Mouse (Mus musculus): ENCODE measurements around the gene Galnt17. TPM values are rescaled to one million over a fixed set of nuclear protein-coding genes. Genes with fewer than 3 reads are reported as not detected.

Galnt17 gene
- polyA plus RNA-seq, 1 experiment from 2014 or later = 2.0 TPM

GRCm38 (mm10) chr5:131048505-131048904, 259.8 kb downstream of the Galnt17 start:
- 29% methylated on average over 4 of the region's 4 CpGs for WGBS
- DNase-seq (ENCODE audit: low spot score) (no peak), ATAC-seq (ENCODE audit: low FRiP score) (no peak)
- Histone ChIP-seq H3K4me1 (replicated peaks; ENCODE audit: control insufficient read depth, insufficient read depth, low read length) (no peaks in the 10 kb centered on the region), H3K9me3 (ENCODE audit: control insufficient read depth, low read length) (no peaks in the 10 kb centered on the region), H3K4me2 (replicated peaks; ENCODE audit: low read depth, low read length) (no peak overlapping the region), H3K27me3 (ENCODE audit: control insufficient read depth, insufficient read depth, low read length) (no peaks in the 10 kb centered on the region), H3K9ac (ENCODE audit: low read depth, low read length) (no peak overlapping the region), H3K27ac (ENCODE audit: low read depth, low read length) (no peak overlapping the region), H3K36me3 (ENCODE audit: control insufficient read depth, insufficient read depth, low read length) (no peaks in the 10 kb centered on the region), H3K4me3 (ENCODE audit: low read depth, low read length) (no peak overlapping the region)

GRCm38 (mm10) chr5:131043130-131043529, 265.2 kb downstream of the Galnt17 start:
- Histone ChIP-seq H3K4me3 (ENCODE audit: low read depth, low read length) (no peak overlapping the region), H3K27me3 (ENCODE audit: control insufficient read depth, insufficient read depth, low read length) (no peaks in the 10 kb centered on the region), H3K9ac (ENCODE audit: low read depth, low read length) (no peak overlapping the region), H3K27ac (ENCODE audit: low read depth, low read length) (no peak overlapping the region), H3K9me3 (ENCODE audit: control insufficient read depth, low read length) (no peaks in the 10 kb centered on the region), H3K4me2 (replicated peaks; ENCODE audit: low read depth, low read length) (no peak overlapping the region), H3K4me1 (replicated peaks; ENCODE audit: control insufficient read depth, insufficient read depth, low read length) (no peaks in the 10 kb centered on the region), H3K36me3 (ENCODE audit: control insufficient read depth, insufficient read depth, low read length) (no peaks in the 10 kb centered on the region)
- DNase-seq (ENCODE audit: low spot score) (no peak), ATAC-seq (ENCODE audit: low FRiP score) (no peak)

GRCm38 (mm10) chr5:131040441-131040840, 267.9 kb downstream of the Galnt17 start:
- WGBS = 96% methylated on average over 2 of the region's 2 CpGs
- Histone ChIP-seq H3K9ac (ENCODE audit: low read depth, low read length) (no peak overlapping the region), H3K4me1 (replicated peaks; ENCODE audit: control insufficient read depth, insufficient read depth, low read length) (no peaks in the 10 kb centered on the region), H3K4me3 (ENCODE audit: low read depth, low read length) (no peak overlapping the region), H3K4me2 (replicated peaks; ENCODE audit: low read depth, low read length) (no peak overlapping the region), H3K27me3 (ENCODE audit: control insufficient read depth, insufficient read depth, low read length) (no peaks in the 10 kb centered on the region), H3K27ac (ENCODE audit: low read depth, low read length) (no peak overlapping the region), H3K36me3 (ENCODE audit: control insufficient read depth, insufficient read depth, low read length) (no peaks in the 10 kb centered on the region), H3K9me3 (ENCODE audit: control insufficient read depth, low read length) (no peaks in the 10 kb centered on the region)
- ATAC-seq (ENCODE audit: low FRiP score) = no peak
- DNase-seq (ENCODE audit: low spot score) = no peak

GRCm38 (mm10) chr5:131039611-131040313, 268.5 kb downstream of the Galnt17 start:
- Histone ChIP-seq H3K27ac (ENCODE audit: low read depth, low read length) (no peak overlapping the region), H3K36me3 (ENCODE audit: control insufficient read depth, insufficient read depth, low read length) (no peaks in the 10 kb centered on the region), H3K9ac (ENCODE audit: low read depth, low read length) (no peak overlapping the region), H3K4me2 (replicated peaks; ENCODE audit: low read depth, low read length) (no peak overlapping the region), H3K9me3 (ENCODE audit: control insufficient read depth, low read length) (no peaks in the 10 kb centered on the region), H3K4me1 (replicated peaks; ENCODE audit: control insufficient read depth, insufficient read depth, low read length) (no peaks in the 10 kb centered on the region), H3K4me3 (ENCODE audit: low read depth, low read length) (no peak overlapping the region), H3K27me3 (ENCODE audit: control insufficient read depth, insufficient read depth, low read length) (no peaks in the 10 kb centered on the region)
- ATAC-seq (ENCODE audit: low FRiP score) = no peak
- DNase-seq (ENCODE audit: low spot score) = no peak
- 83% methylated on average over 5 of the region's 5 CpGs for WGBS

GRCm38 (mm10) chr5:131024506-131024905, 283.8 kb downstream of the Galnt17 start:
- Histone ChIP-seq H3K4me2 (replicated peaks; ENCODE audit: low read depth, low read length) (no peak overlapping the region), H3K4me1 (replicated peaks; ENCODE audit: control insufficient read depth, insufficient read depth, low read length) (no peaks in the 10 kb centered on the region), H3K27me3 (ENCODE audit: control insufficient read depth, insufficient read depth, low read length) (no peaks in the 10 kb centered on the region), H3K4me3 (ENCODE audit: low read depth, low read length) (no peak overlapping the region), H3K9me3 (ENCODE audit: control insufficient read depth, low read length) (no peaks in the 10 kb centered on the region), H3K9ac (ENCODE audit: low read depth, low read length) (no peak overlapping the region), H3K36me3 (ENCODE audit: control insufficient read depth, insufficient read depth, low read length) (no peaks in the 10 kb centered on the region), H3K27ac (ENCODE audit: low read depth, low read length) (no peak overlapping the region)
- ATAC-seq (ENCODE audit: low FRiP score) (no peak), DNase-seq (ENCODE audit: low spot score) (no peak)
- 85% methylated on average over 3 of the region's 3 CpGs for WGBS

GRCm38 (mm10) chr5:131022396-131022993, 285.8 kb downstream of the Galnt17 start:
- 80% methylated on average over 18 of the region's 18 CpGs for WGBS
- Histone ChIP-seq H3K9me3 (ENCODE audit: control insufficient read depth, low read length) (no peaks in the 10 kb centered on the region), H3K27me3 (ENCODE audit: control insufficient read depth, insufficient read depth, low read length) (no peaks in the 10 kb centered on the region), H3K4me1 (replicated peaks; ENCODE audit: control insufficient read depth, insufficient read depth, low read length) (no peaks in the 10 kb centered on the region), H3K9ac (ENCODE audit: low read depth, low read length) (no peak overlapping the region), H3K36me3 (ENCODE audit: control insufficient read depth, insufficient read depth, low read length) (no peaks in the 10 kb centered on the region), H3K27ac (ENCODE audit: low read depth, low read length) (no peak overlapping the region), H3K4me3 (ENCODE audit: low read depth, low read length) (no peak overlapping the region), H3K4me2 (replicated peaks; ENCODE audit: low read depth, low read length) (no peak overlapping the region)
- ATAC-seq (ENCODE audit: low FRiP score) (no peak), DNase-seq (ENCODE audit: low spot score) (no peak)

- Histone ChIP-seq H3K27me3 (ENCODE audit: control insufficient read depth, insufficient read depth, low read length) (no peaks in the 10 kb centered on the region), H3K4me1 (replicated peaks; ENCODE audit: control insufficient read depth, insufficient read depth, low read length) (no peaks in the 10 kb centered on the region), H3K4me3 (ENCODE audit: low read depth, low read length) (no peak overlapping the region), H3K9me3 (ENCODE audit: control insufficient read depth, low read length) (no peaks in the 10 kb centered on the region), H3K27ac (ENCODE audit: low read depth, low read length) (no peak overlapping the region), H3K36me3 (ENCODE audit: control insufficient read depth, insufficient read depth, low read length) (no peaks in the 10 kb centered on the region), H3K9ac (ENCODE audit: low read depth, low read length) (no peak overlapping the region), H3K4me2 (replicated peaks; ENCODE audit: low read depth, low read length) (no peak overlapping the region)
- WGBS = 77% methylated on average over 5 of the region's 5 CpGs
- no peak for ATAC-seq (ENCODE audit: low FRiP score)
- DNase-seq (ENCODE audit: low spot score) = no peak
Measured at GRCm38 (mm10) chr5:131020936-131021335, 287.4 kb downstream of the Galnt17 start.

- no peak overlapping the region for H3K4me3 ChIP-seq (ENCODE audit: low read depth, low read length)
- H3K4me1 ChIP-seq (replicated peaks; ENCODE audit: control insufficient read depth, insufficient read depth, low read length) = no peaks in the 10 kb centered on the region
- no peak overlapping the region for H3K4me2 ChIP-seq (replicated peaks; ENCODE audit: low read depth, low read length)
- no peak overlapping the region for H3K27ac ChIP-seq (ENCODE audit: low read depth, low read length)
- no peaks in the 10 kb centered on the region for H3K36me3 ChIP-seq (ENCODE audit: control insufficient read depth, insufficient read depth, low read length)
- H3K9me3 ChIP-seq (ENCODE audit: control insufficient read depth, low read length) = no peaks in the 10 kb centered on the region
- no peak overlapping the region for H3K9ac ChIP-seq (ENCODE audit: low read depth, low read length)
- no peak for DNase-seq (ENCODE audit: low spot score)
- H3K27me3 ChIP-seq (ENCODE audit: control insufficient read depth, insufficient read depth, low read length) = no peaks in the 10 kb centered on the region
- WGBS = 31% methylated on average over 9 of the region's 9 CpGs
- no peak for ATAC-seq (ENCODE audit: low FRiP score)
Measured at GRCm38 (mm10) chr5:131019346-131019965, 288.8 kb downstream of the Galnt17 start.

- Histone ChIP-seq H3K9ac (ENCODE audit: low read depth, low read length) (no peak overlapping the region), H3K4me3 (ENCODE audit: low read depth, low read length) (no peak overlapping the region), H3K9me3 (ENCODE audit: control insufficient read depth, low read length) (no peaks in the 10 kb centered on the region), H3K4me1 (replicated peaks; ENCODE audit: control insufficient read depth, insufficient read depth, low read length) (no peaks in the 10 kb centered on the region), H3K27ac (ENCODE audit: low read depth, low read length) (no peak overlapping the region), H3K27me3 (ENCODE audit: control insufficient read depth, insufficient read depth, low read length) (no peaks in the 10 kb centered on the region; the same call in 1 of the 2 replicates), H3K36me3 (ENCODE audit: control insufficient read depth, insufficient read depth, low read length) (no peaks in the 10 kb centered on the region), H3K4me2 (replicated peaks; ENCODE audit: low read depth, low read length) (no peak overlapping the region)
- 84% methylated on average over 4 of the region's 4 CpGs for WGBS
- no peak for ATAC-seq (ENCODE audit: low FRiP score)
- DNase-seq (ENCODE audit: low spot score) = no peak
Measured at GRCm38 (mm10) chr5:131016066-131016465, 292.2 kb downstream of the Galnt17 start.
